Mouse (Mus musculus): ENCODE results near the gene Colq. TPM values are rescaled to one million over a fixed set of nuclear protein-coding genes. Genes with fewer than 3 reads are reported as not detected.
"Not testable (repeated sequence)": the region's sequence is repeated elsewhere in the genome, so short reads cannot be mapped to it uniquely, and the experiment has no call there.

Gene Colq
- polyA plus RNA-seq (2012; rRNA removed), result 0.13 and 0.36 TPM in 2 replicates

GRCm38 (mm10) chr14:31591243-31591642, at the start of gene Colq:
Colq (minus strand) TSS chr14:31591343.
- DNase-seq (ENCODE audit: low read depth), result no peak

- no peak for DNase-seq (ENCODE audit: low read depth)
These were observed 49.3 kb upstream of the Colq start, which contains the start of gene Gm49387 for GRCm38 (mm10) chr14:31640346-31640889. Gm49387 (minus strand) TSS chr14:31640878.

GRCm38 (mm10) chr14:31630677-31631076, 39.5 kb upstream of the Colq start:
- DNase-seq (ENCODE audit: low read depth), result no peak

- no peak for DNase-seq (ENCODE audit: low read depth)
These were observed 31.6 kb upstream of the Colq start for GRCm38 (mm10) chr14:31622748-31623147.

- DNase-seq (ENCODE audit: low read depth), result no peak
These were observed 29.6 kb upstream of the Colq start for GRCm38 (mm10) chr14:31620591-31621223.

- no peak for DNase-seq (ENCODE audit: low read depth)
These were observed 26.9 kb upstream of the Colq start for GRCm38 (mm10) chr14:31617997-31618396.

- no peak for DNase-seq (ENCODE audit: low read depth)
These were observed 26.1 kb upstream of the Colq start for GRCm38 (mm10) chr14:31617204-31617603.

- no peak for DNase-seq (ENCODE audit: low read depth)
These were observed 22.5 kb upstream of the Colq start for GRCm38 (mm10) chr14:31613671-31614070.

- no peak for DNase-seq (ENCODE audit: low read depth)
These were observed 20.8 kb upstream of the Colq start for GRCm38 (mm10) chr14:31611986-31612385.

- DNase-seq (ENCODE audit: low read depth), result no peak
These were observed 14.4 kb upstream of the Colq start for GRCm38 (mm10) chr14:31605514-31605913.

- no peak for DNase-seq (ENCODE audit: low read depth)
These were observed 13.8 kb upstream of the Colq start for GRCm38 (mm10) chr14:31604916-31605315.

GRCm38 (mm10) chr14:31602616-31602979, 11.5 kb upstream of the Colq start:
- DNase-seq (ENCODE audit: low read depth), result not testable (repeated sequence)

GRCm38 (mm10) chr14:31601908-31602615, 10.9 kb upstream of the Colq start:
- DNase-seq (ENCODE audit: low read depth), result no peak

- no peak for DNase-seq (ENCODE audit: low read depth)
These were observed 6.3 kb upstream of the Colq start for GRCm38 (mm10) chr14:31597446-31597845.

GRCm38 (mm10) chr14:31596408-31596807, 5.3 kb upstream of the Colq start:
- DNase-seq (ENCODE audit: low read depth), result no peak

- DNase-seq (ENCODE audit: low read depth), result no peak
These were observed 3.5 kb upstream of the Colq start for GRCm38 (mm10) chr14:31594693-31595092.

- no peak for DNase-seq (ENCODE audit: low read depth)
These were observed 1.9 kb upstream of the Colq start for GRCm38 (mm10) chr14:31593036-31593435.

GRCm38 (mm10) chr14:31586451-31586850, 4.7 kb downstream of the Colq start:
- DNase-seq (ENCODE audit: low read depth), result peak; percentile 40

GRCm38 (mm10) chr14:31583082-31583481, 8.1 kb downstream of the Colq start:
- DNase-seq (ENCODE audit: low read depth), result no peak

- DNase-seq (ENCODE audit: low read depth), result no peak
These were observed 13.0 kb downstream of the Colq start for GRCm38 (mm10) chr14:31577966-31578735.

GRCm38 (mm10) chr14:31576846-31577697, 14.1 kb downstream of the Colq start:
- DNase-seq (ENCODE audit: low read depth), result no peak
